Mouse (Mus musculus) duodenum, adult 2 months (tissue): ENCODE data around the gene Nop16. TPM values are rescaled to one million over a fixed set of nuclear protein-coding genes. Genes with fewer than 3 reads are reported as not detected.

Experiments used
- polyA plus RNA-seq: library from polyadenylated mRNA; depleted of rRNA; stranded (reverse); fragments of >200 nt; gene quantifications from 2 replicates; pipeline ENCODE4 v1.2.3, GENCODE M21; 2012; ENCODE audit warnings: low replicate concordance; rRNA removed

Nop16 gene
- polyA plus RNA-seq, result 1.4 and 1.8 TPM in 2 replicates

GRCm38 (mm10) chr13:54589996-54590951 is at the start of gene Nop16, which contains the start of gene Higd2a:
Nop16 (minus strand) TSS chr13:54590090.
Higd2a (plus strand) TSS chr13:54590207.

GRCm38 (mm10) chr13:54621155-54621932 is 31.5 kb upstream of the Nop16 start, which contains the start of gene Faf2:
Faf2 (plus strand) TSS chr13:54621784.

GRCm38 (mm10) chr13:54610972-54611754 is 21.3 kb upstream of the Nop16 start, which contains the start of gene Cltb:
Cltb (minus strand) TSS chr13:54611344.

GRCm38 (mm10) chr13:54574854-54575481 is 14.9 kb downstream of the Nop16 start, which contains the start of gene Arl10:
Arl10 (plus strand) TSS chr13:54575015.

GRCm38 (mm10) chr13:54565201-54565581 is 24.7 kb downstream of the Nop16 start, which contains the start of gene 4833439L19Rik:
4833439L19Rik (minus strand) TSS chr13:54565435.

Other genes starting within 250 kb of the Nop16 start
- gene Cplx2, start 218.7 kb downstream of the Nop16 start, polyA plus RNA-seq, result 3.5 and 4.1 TPM in 2 replicates
- gene Thoc3, start 121.2 kb downstream of the Nop16 start, polyA plus RNA-seq, result 15.6 and 21.2 TPM in 2 replicates
- gene Simc1, start 86.3 kb downstream of the Nop16 start, polyA plus RNA-seq, result 1.9 and 4.9 TPM in 2 replicates
- 110 and 120 TPM in 2 replicates for gene 4833439L19Rik, start 24.7 kb downstream of the Nop16 start, polyA plus RNA-seq
- 5.1 and 9.0 TPM in 2 replicates for gene Arl10, start 15.1 kb downstream of the Nop16 start, polyA plus RNA-seq
- gene Higd2a, start 117 bp upstream of the Nop16 start, polyA plus RNA-seq, result 208 and 284 TPM in 2 replicates
- gene Cltb, start 21.3 kb upstream of the Nop16 start, polyA plus RNA-seq, result 84.0 and 133 TPM in 2 replicates
- gene Faf2, start 31.7 kb upstream of the Nop16 start, polyA plus RNA-seq, result 9.9 and 11.1 TPM in 2 replicates
- 205 and 292 TPM in 2 replicates for gene Rnf44, start 103.8 kb upstream of the Nop16 start, polyA plus RNA-seq
- 371 and 632 TPM in 2 replicates for gene Cdhr2, start 111.4 kb upstream of the Nop16 start, polyA plus RNA-seq
- 0.38 and 0.39 TPM in 2 replicates for gene Gprin1, start 159.8 kb upstream of the Nop16 start, polyA plus RNA-seq
- gene Sncb, start 176.5 kb upstream of the Nop16 start, polyA plus RNA-seq, result 0.62 and 1.2 TPM in 2 replicates
- gene Eif4e1b, start 193.9 kb upstream of the Nop16 start, polyA plus RNA-seq, result not detected in 2 replicates
- gene Tspan17, start 199.3 kb upstream of the Nop16 start, polyA plus RNA-seq, result 7.2 and 12.5 TPM in 2 replicates